Mouse (Mus musculus) limb, embryonic 14.5 days (tissue): ENCODE data around the gene Galnt6. TPM values are rescaled to one million over a fixed set of nuclear protein-coding genes. Genes with fewer than 3 reads are reported as not detected.

Experiments used
- ATAC-seq: fragments of 200-750 bp; cut with Nextera tagmentation; 2 replicates; pipeline ENCODE4 v1.8.0; 2017; ENCODE audit warnings: low read depth, moderate number of reproducible peaks, moderate TSS enrichment; ENCODE audit not compliant: low FRiP score
- DNase-seq: peaks from one replicate; pipeline ENCODE4 v3.0.0-alpha.2; 2015; ENCODE audit warnings: low spot score
- H3K27ac ChIP-seq: fragments of 300-500 bp; sonication (generic); replicated peaks from 2 replicates; pipeline ENCODE4 v1.5.1; 2014; ENCODE audit warnings: low read depth, mild to moderate bottlenecking, low read length, moderate library complexity, mixed read lengths
- H3K27me3 ChIP-seq: fragments of 300-500 bp; sonication (generic); 2 replicates; pipeline ENCODE4 v1.6.1; 2014; ENCODE audit warnings: low read length, mixed read lengths; ENCODE audit not compliant: control insufficient read depth, insufficient read depth
- H3K36me3 ChIP-seq: fragments of 300-500 bp; sonication (generic); 2 replicates; pipeline ENCODE4 v1.6.1; 2014; ENCODE audit warnings: mild to moderate bottlenecking, low read length, moderate library complexity, mixed read lengths; ENCODE audit not compliant: control insufficient read depth, insufficient read depth
- H3K4me1 ChIP-seq: fragments of 300-500 bp; sonication (generic); 2 replicates; pipeline ENCODE4 v1.6.1; 2014; ENCODE audit warnings: antibody characterized with exemption, low read length, mixed read lengths; ENCODE audit not compliant: control insufficient read depth, insufficient read depth
- H3K4me2 ChIP-seq: fragments of 300-500 bp; sonication (generic); replicated peaks from 2 replicates; pipeline ENCODE4 v1.6.1; 2014; ENCODE audit warnings: low read depth, mild to moderate bottlenecking, low read length, moderate library complexity; ENCODE audit not compliant: severe bottlenecking
- H3K4me3 ChIP-seq: fragments of 300-500 bp; sonication (generic); replicated peaks from 2 replicates; pipeline ENCODE4 v1.5.1; 2014; ENCODE audit warnings: low read length
- H3K9ac ChIP-seq: fragments of 300-500 bp; sonication (generic); 2 replicates; pipeline ENCODE4 v1.6.1; 2014; ENCODE audit warnings: mild to moderate bottlenecking, low read depth, low read length, moderate library complexity; ENCODE audit not compliant: severe bottlenecking
- H3K9me3 ChIP-seq: fragments of 300-500 bp; sonication (generic); 2 replicates; pipeline ENCODE4 v1.6.1; 2016; ENCODE audit warnings: low read length; ENCODE audit not compliant: control insufficient read depth
- POLR2A ChIP-seq: fragments of 200-500 bp; IDR thresholded peaks from 2 replicates; pipeline ENCODE4 v1.8.0; 2012; ENCODE audit warnings: inconsistent platforms, mild to moderate bottlenecking, moderate library complexity, borderline replicate concordance; ENCODE audit not compliant: insufficient read depth, insufficient read length; ENCODE audit errors: extremely low read depth
- WGBS: fragments of 180-500 bp; shearing (Covaris S2); extraction: QIAGEN DNeasy Blood & Tissue Kit; methylation state at CpG from one replicate; pipeline ENCODE4 v1.1.7; 2014; 5-methylcytosine and 5-hydroxymethylcytosine counted together
- polyA plus RNA-seq, 2 experiments: library from polyadenylated mRNA; depleted of rRNA in 1 of 2; stranded (reverse) in 1 of 2; unstranded in 1 of 2; fragments of >200 nt; fragmentation: Nextera tagmentation in 1 of 2; extraction: Ambion mirVana in 1 of 2; gene quantifications; 2 replicates each; pipeline versions ENCODE4 v1.2.1 to v1.2.3; 2012 to 2014

Gene Galnt6
- polyA plus RNA-seq, 2 experiments: 1.1 to 1.9 TPM

DNA sequence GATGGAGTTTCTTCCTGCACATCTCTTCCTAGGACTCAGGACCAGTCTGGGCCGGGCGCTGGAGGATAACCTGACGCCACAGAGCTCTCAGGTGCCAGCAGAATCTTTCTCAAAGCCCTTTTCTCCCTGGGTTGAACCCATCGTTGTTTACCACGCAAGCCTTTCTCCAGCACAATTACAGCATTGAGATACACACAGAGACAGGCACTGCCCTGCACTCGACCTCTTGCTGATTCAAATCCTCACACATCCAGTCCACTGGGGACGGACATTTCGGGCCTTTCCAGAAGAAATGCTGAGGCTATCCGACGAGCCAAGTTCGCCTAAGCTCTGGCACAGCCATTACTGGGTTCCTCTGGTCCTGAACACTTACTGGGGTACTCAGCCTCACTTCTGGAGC is 2.5 kb downstream of the Galnt6 start:
- Histone ChIP-seq H3K36me3 (no peaks in the 10 kb centered on the region), H3K9ac (no peak overlapping the region), H3K4me1 (peaks cover 6% of the 10 kb centered on the region), H3K27me3 (peaks cover 38% of the 10 kb centered on the region), H3K27ac (no peak overlapping the region), H3K9me3 (no peaks in the 10 kb centered on the region), H3K4me3 (no peak overlapping the region), H3K4me2 (no peak overlapping the region)
- no peak for ATAC-seq
- no peak for TF ChIP-seq POLR2A
- DNase-seq: no peak
- 87% methylated on average over 11 of the region's 11 CpGs for WGBS

DNA sequence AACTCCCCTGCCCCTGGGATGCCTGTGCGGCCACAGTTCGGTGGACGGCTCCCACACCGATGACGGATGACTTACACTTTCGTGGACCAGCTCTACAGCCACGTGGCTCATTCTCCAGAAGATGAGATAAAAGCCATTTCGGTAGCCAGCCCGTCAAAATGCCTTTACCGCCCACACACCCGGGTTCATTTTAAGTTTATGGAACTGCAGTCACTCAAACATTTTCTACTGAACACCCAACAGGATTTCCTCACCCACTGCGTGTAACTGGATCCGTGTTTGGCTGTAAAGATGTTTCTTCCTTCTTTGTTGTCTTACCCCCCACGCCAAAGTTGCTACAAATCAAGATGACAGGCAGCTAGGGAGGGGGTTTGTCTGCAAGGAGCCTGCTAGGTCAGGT is 5.7 kb downstream of the Galnt6 start:
- no peak for DNase-seq

DNA sequence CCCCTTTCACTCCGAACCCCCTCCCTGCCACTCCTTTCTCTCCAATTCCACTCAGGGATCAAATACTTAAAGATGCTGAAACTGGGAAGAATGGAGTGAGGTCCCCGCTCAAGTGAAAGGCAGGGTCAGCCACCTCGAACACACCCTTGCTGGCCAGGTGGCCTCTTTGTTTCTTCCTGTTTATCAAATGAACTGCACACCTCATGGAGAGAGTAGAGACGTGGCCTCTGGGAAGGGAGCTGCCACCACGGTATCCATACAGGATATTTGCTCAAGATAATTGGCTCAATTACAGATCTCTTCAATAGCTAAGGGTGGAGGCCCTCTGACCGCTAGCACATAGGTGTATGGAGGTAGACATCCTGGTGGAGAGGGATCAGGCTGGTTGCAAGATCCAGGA is 6.6 kb downstream of the Galnt6 start:
- Histone ChIP-seq H3K4me3 (no peak overlapping the region), H3K36me3 (no peaks in the 10 kb centered on the region), H3K9me3 (0 out of 2 replicates have a peak, but pooled peaks cover 3% of the 10 kb centered on the region), H3K4me1 (no peaks in the 10 kb centered on the region), H3K27me3 (peaks cover 1% of the 10 kb centered on the region; the same call in 1 of the 2 replicates), H3K27ac (no peak overlapping the region), H3K4me2 (no peak overlapping the region), H3K9ac (no peak overlapping the region)
- 74% methylated on average over 6 of the region's 6 CpGs for whole genome bisulfite sequencing
- no peak for TF ChIP-seq POLR2A
- no peak for ATAC-seq
- DNase-seq: no peak

More for the DNA sequence above, 5.7 kb downstream of the Galnt6 start:
- H3K27ac ChIP-seq: no peak overlapping the region
- H3K9me3 ChIP-seq: 0 out of 2 replicates have a peak, but pooled peaks cover 3% of the 10 kb centered on the region
- TF ChIP-seq POLR2A: no peak
- no peaks in the 10 kb centered on the region for H3K4me1 ChIP-seq
- no peaks in the 10 kb centered on the region for H3K36me3 ChIP-seq
- peaks cover 11% of the 10 kb centered on the region for H3K27me3 ChIP-seq
- no peak overlapping the region for H3K4me3 ChIP-seq
- no peak for ATAC-seq
- H3K4me2 ChIP-seq: no peak overlapping the region
- H3K9ac ChIP-seq: no peak overlapping the region
- WGBS: 55% methylated on average over 14 of the region's 14 CpGs

DNA sequence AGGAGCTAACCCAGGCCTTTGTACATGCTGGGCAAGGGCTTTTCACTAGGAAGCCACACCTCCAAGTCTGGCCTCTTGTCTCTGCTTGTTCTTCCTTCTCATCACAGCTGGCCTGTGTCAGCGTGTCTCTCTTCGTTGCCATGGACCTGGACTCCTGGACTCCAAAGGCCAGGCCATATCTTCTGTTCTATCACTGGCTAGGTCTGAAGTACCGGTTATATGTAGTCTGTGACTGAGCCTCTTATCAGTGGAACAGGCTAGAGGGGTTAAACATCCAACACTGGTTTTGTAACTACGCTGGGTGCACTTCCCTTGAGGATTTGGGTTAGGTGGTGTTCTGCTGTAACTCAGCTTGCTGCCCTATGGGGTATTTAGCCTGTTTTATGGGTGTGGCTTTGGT is 7.2 kb downstream of the Galnt6 start:
- H3K4me3 ChIP-seq: no peak overlapping the region
- no peak for TF ChIP-seq POLR2A
- H3K9me3 ChIP-seq: 0 out of 2 replicates have a peak, but pooled peaks cover 3% of the 10 kb centered on the region
- no peak for ATAC-seq
- WGBS: 72% methylated on average over 4 of the region's 4 CpGs
- no peaks in the 10 kb centered on the region for H3K4me1 ChIP-seq
- H3K36me3 ChIP-seq: no peaks in the 10 kb centered on the region
- no peak for DNase-seq
- no peak overlapping the region for H3K9ac ChIP-seq
- H3K4me2 ChIP-seq: no peak overlapping the region
- H3K27me3 ChIP-seq: no peaks in the 10 kb centered on the region
- no peak overlapping the region for H3K27ac ChIP-seq

DNA sequence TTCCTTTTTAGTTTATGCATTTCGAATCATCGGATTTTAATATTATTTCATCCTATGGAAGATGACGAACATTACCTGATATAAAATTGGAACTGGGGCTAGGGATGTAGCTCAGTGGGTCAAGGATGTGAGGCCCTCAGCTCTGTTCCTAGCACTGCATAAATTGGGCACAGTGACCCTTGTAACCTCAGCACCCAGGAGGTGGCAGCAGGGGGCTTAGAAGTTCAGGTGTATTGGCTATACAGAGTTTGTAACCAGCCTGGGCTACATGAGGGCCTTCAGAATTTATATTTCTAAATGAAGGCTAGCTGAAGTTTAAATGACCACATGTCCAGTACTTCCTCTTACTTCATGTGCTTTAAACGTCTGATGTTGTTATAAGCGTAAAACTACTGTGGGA is 7.7 kb downstream of the Galnt6 start:
- ATAC-seq: no peak
- no peak overlapping the region for H3K4me2 ChIP-seq
- no peaks in the 10 kb centered on the region for H3K4me1 ChIP-seq
- no peak overlapping the region for H3K9ac ChIP-seq
- no peak overlapping the region for H3K27ac ChIP-seq
- DNase-seq: no peak
- 75% methylated on average over 5 of the region's 5 CpGs for WGBS
- H3K9me3 ChIP-seq: 0 out of 2 replicates have a peak, but pooled peaks cover 3% of the 10 kb centered on the region
- no peak overlapping the region for H3K4me3 ChIP-seq
- TF ChIP-seq POLR2A: no peak
- H3K36me3 ChIP-seq: no peaks in the 10 kb centered on the region
- no peaks in the 10 kb centered on the region for H3K27me3 ChIP-seq

DNA sequence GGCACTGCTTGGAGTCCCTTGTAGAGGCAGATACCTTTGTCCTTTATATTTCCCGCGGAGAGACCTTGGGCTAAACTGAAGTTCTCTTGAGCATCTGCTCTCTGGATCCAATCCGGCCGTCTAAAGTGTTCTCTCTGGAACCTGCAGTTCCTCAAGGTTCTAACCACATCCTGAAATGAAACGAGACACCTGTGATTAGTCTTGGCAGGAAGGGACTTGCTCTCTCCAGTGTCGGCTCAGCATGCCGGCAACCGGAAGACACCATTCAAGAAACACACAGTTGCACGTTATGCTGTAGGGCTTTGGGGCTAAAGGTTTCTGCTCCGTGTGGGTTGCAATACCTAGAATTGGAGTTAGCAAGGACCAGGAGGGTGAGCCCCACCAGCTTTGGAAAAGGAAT is 9.1 kb downstream of the Galnt6 start:
- no peaks in the 10 kb centered on the region for H3K4me1 ChIP-seq
- no peak overlapping the region for H3K27ac ChIP-seq
- H3K4me2 ChIP-seq: no peak overlapping the region
- no peak overlapping the region for H3K4me3 ChIP-seq
- H3K9ac ChIP-seq: no peak overlapping the region
- no peaks in the 10 kb centered on the region for H3K27me3 ChIP-seq
- DNase-seq (peak; percentile 16), ATAC-seq (no peak)
- TF ChIP-seq POLR2A: no peak
- H3K36me3 ChIP-seq: no peaks in the 10 kb centered on the region
- WGBS: 72% methylated on average over 10 of the region's 10 CpGs
- H3K9me3 ChIP-seq: 0 out of 2 replicates have a peak, but pooled peaks cover 3% of the 10 kb centered on the region
